Mouse (Mus musculus) kidney, embryonic 16.5 days (tissue): ENCODE results near the gene Mfsd4b3. TPM values are rescaled to one million over a fixed set of nuclear protein-coding genes. Genes with fewer than 3 reads are reported as not detected.
"Not testable (repeated sequence)": the region's sequence is repeated elsewhere in the genome, so short reads cannot be mapped to it uniquely, and the experiment has no call there.

Source experiments
- ATAC-seq: fragments of 200-750 bp; cut with Nextera tagmentation; 2 replicates; pipeline ENCODE4 v1.8.0; 2017; ENCODE audit warnings: moderate TSS enrichment; ENCODE audit not compliant: low FRiP score, low TSS enrichment
- H3K27ac ChIP-seq: fragments of 300-500 bp; sonication (generic); 2 replicates; pipeline ENCODE4 v1.5.1; 2014; ENCODE audit warnings: low read length
- H3K27me3 ChIP-seq: fragments of 300-500 bp; sonication (generic); 2 replicates; pipeline ENCODE4 v1.6.1; 2014; ENCODE audit warnings: low read length, control low read depth, mixed read lengths; ENCODE audit not compliant: insufficient read depth
- H3K36me3 ChIP-seq: fragments of 300-500 bp; sonication (generic); 2 replicates; pipeline ENCODE4 v1.6.1; 2014; ENCODE audit warnings: low read length, control low read depth, mixed read lengths; ENCODE audit not compliant: insufficient read depth
- H3K4me1 ChIP-seq: fragments of 300-500 bp; sonication (generic); 2 replicates; pipeline ENCODE4 v1.6.1; 2014; ENCODE audit warnings: low read length, control low read depth, mixed read lengths; ENCODE audit not compliant: insufficient read depth
- H3K4me2 ChIP-seq: fragments of 300-500 bp; sonication (generic); replicated peaks from 2 replicates; pipeline ENCODE4 v1.6.1; 2014; ENCODE audit warnings: low read depth, low read length
- H3K4me3 ChIP-seq: fragments of 300-500 bp; sonication (generic); 2 replicates; pipeline ENCODE4 v1.5.1; 2014; ENCODE audit warnings: mild to moderate bottlenecking, low read length
- H3K9ac ChIP-seq: fragments of 300-500 bp; sonication (generic); replicated peaks from 2 replicates; pipeline ENCODE4 v1.6.1; 2014; ENCODE audit warnings: low read length
- H3K9me3 ChIP-seq: fragments of 300-500 bp; sonication (generic); 2 replicates; pipeline ENCODE4 v1.6.1; 2016; ENCODE audit warnings: low read length, control low read depth
- WGBS: fragments of 180-500 bp; shearing (Covaris S2); extraction: QIAGEN DNeasy Blood & Tissue Kit; methylation state at CpG from one replicate; pipeline ENCODE4 v1.1.7; 2014; 5-methylcytosine and 5-hydroxymethylcytosine counted together
- polyA plus RNA-seq: library from polyadenylated mRNA; unstranded; fragments of >200 nt; fragmentation: Nextera tagmentation; extraction: Ambion mirVana; gene quantifications from 2 replicates; pipeline ENCODE4 v1.2.1, GENCODE M21; 2015

The Mfsd4b3 gene
- polyA plus RNA-seq, 1 experiment from 2014 or later, result 4.0 TPM

DNA sequence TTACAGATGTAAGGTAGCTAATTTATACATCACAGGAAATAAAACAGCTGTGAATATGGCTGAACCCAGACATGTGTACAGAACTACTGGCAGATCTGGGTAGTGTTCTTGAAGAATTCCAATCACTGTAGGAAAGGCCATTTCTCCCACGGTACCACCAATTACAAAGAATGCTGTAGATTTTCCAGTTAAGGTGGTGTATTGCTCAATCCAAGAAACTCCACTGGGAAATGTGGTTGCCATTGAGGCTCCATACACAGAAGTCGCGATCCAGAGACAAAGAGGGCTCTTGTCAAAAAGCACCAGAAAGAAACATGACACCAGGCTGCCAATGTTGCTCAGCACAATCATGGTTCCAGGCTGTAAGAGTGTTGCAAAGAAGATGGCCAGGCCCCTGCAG lies 12.8 kb downstream of the Mfsd4b3 start:
- not testable (repeated sequence) for H3K4me3 ChIP-seq, H3K9me3 ChIP-seq, H3K27me3 ChIP-seq, H3K36me3 ChIP-seq, H3K27ac ChIP-seq, ATAC-seq, H3K4me1 ChIP-seq, H3K4me2 ChIP-seq, H3K9ac ChIP-seq
- WGBS, result 79% methylated on average over 3 of the region's 3 CpGs

DNA sequence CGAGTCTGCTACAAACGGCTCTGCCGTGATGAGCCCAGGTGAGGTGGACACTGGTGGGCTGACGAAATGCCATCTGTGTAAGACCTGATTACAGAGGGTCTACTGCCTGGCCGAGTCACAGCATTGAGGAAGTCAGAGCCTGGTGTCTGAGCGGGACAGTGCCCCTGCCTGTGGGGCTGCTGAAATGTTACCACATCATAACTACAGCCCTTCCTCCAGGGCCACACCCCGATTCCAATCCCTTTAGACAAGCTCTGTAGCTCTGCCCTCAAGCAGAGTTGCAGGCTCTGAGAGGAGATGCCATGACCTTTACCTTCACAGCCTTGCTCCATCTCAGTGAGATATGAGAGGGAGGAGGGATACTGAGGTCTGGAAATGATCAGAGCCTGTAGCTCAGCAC lies 23.4 kb downstream of the Mfsd4b3 start:
- Histone ChIP-seq H3K4me2 (no peak overlapping the region), H3K4me1 (no peaks in the 10 kb centered on the region), H3K4me3 (no peak overlapping the region), H3K27me3 (no peaks in the 10 kb centered on the region), H3K9me3 (no peaks in the 10 kb centered on the region), H3K9ac (no peak overlapping the region), H3K36me3 (no peaks in the 10 kb centered on the region), H3K27ac (no peak overlapping the region)
- 80% methylated on average over 7 of the region's 7 CpGs for WGBS
- no peak for ATAC-seq

DNA sequence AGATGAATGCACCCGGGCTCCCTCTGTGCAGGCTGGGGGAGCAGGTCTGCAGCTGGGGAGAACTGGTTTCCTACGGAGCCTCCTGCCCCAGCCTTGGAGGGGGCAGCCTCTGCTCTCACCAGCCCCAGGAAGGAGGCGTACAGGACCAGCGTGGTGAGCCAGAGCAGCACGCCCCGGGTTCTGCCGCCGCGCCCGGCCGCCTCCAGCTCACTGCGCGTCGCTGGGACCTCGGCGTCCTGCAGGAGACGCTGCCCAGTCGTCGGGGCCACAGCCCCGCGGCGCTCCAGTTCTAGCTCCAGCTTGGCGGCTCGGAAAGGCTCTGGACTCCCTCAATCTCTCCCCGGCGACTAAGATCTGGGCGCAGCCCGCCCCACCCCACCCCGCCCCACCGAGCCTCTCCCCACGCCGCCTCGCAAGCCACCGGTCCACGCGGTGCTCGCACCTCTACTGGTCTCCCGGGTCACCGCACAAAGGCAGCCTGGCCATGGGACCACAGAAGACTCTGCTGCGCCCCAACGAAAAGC lies 33.3 kb downstream of the Mfsd4b3 start, which contains the start of gene Mfsd4b2:
Gene Mfsd4b2, minus strand, starts transcription at position 308 of the 524 bp plus-strand sequence.
- Histone ChIP-seq H3K4me3 (peak within 1 kb of the TSS; percentile 52), H3K9ac (peak within 1 kb of the TSS; percentile 63), H3K27ac (no peak within 1 kb of the TSS), H3K4me1 (0 out of 2 replicates have a peak, but pooled peaks cover 3% of the 10 kb centered on the region), H3K36me3 (no peaks in the 10 kb centered on the region), H3K27me3 (peaks cover 8% of the 10 kb centered on the region), H3K4me2 (peak within 1 kb of the TSS; percentile 90), H3K9me3 (no peaks in the 10 kb centered on the region)
- WGBS, result 1% methylated on average over 39 of the region's 41 CpGs
- peak; percentile 69 for ATAC-seq

DNA sequence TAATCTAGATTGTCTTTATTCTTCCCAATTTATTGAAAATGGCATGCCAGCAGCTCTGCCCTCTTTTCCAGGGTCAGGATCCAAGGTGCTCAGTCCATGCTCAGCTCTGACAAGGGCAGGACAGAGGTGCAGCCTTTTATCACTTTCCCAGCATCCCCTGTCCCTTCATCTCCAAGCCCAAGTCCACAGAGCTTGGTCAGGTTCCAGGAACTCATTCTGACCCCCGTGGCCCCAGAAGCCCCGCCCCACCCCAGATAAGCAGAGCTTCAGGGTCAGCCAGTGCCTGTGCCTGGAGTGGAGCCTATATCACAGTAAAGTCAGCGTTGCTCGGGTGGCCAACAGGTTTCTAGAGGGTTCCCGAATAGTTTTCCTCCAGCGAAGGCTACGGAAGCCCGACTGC lies 35.4 kb downstream of the Mfsd4b3 start:
- H3K9me3 ChIP-seq, H3K4me1 ChIP-seq, H3K4me3 ChIP-seq, H3K27me3 ChIP-seq, H3K9ac ChIP-seq, H3K4me2 ChIP-seq, ATAC-seq, H3K36me3 ChIP-seq, H3K27ac ChIP-seq: not testable (repeated sequence)
- 63% methylated on average over 8 of the region's 8 CpGs for WGBS

DNA sequence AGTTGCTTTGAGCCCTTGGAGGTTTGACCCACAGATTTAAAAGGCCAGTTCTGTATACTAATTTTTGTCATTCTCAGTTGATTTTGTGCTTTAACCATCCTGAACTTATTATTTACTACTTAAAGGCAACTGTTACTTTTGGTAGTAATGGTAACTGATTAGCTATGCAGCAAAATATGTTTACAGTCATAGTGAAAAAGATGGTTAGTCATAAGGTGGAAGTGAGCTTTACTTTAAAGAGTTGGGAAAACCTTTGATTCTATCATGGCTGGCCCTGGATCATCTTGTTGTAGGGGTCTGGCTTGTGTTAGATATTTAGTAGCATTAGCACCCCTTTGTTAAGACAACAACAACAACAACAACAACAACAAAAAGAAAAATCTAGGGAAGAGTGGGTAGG lies 47.3 kb downstream of the Mfsd4b3 start:
- no peak for ATAC-seq
- Histone ChIP-seq H3K4me1 (no peaks in the 10 kb centered on the region), H3K9me3 (no peaks in the 10 kb centered on the region), H3K36me3 (no peaks in the 10 kb centered on the region), H3K4me3 (no peak overlapping the region), H3K4me2 (no peak overlapping the region), H3K27ac (no peak overlapping the region), H3K27me3 (no peaks in the 10 kb centered on the region), H3K9ac (no peak overlapping the region)

DNA sequence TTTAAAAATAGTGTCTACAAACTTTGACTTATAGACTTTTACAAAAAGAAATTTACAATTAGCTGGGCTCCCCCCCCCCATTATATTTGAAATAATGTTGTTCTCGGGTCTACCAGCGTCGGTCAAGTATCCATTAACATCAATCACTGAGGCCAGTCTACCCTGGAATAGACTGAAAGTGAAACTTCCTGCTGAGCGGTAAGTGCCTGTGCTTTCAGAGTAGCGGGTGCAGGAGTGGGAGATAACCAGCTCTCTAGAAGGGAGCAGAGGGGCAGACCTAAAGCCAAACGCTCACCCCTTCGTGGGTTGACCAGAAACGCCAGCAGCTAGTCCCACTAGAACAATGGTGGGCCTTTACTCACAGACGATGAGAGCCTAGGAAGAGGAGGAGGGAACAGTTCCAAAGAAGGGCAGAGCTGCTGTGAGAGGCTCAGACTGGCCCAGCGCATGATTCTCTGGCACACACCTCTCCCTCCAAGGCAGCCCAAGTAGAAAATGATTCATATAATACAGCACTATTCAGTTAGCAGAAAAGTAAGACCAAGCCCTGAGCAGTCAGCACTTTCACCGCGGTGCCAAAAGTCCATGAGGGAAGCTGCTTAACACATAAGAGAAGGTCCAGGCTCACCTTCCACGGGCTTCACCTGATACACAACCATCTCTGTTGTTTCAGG lies 51.0 kb downstream of the Mfsd4b3 start:
- no peaks in the 10 kb centered on the region for H3K9me3 ChIP-seq
- H3K4me3 ChIP-seq, result no peak overlapping the region
- no peaks in the 10 kb centered on the region for H3K36me3 ChIP-seq
- 66% methylated on average over 13 of the region's 13 CpGs for WGBS
- no peaks in the 10 kb centered on the region for H3K27me3 ChIP-seq
- no peak for ATAC-seq
- H3K4me1 ChIP-seq, result peaks cover 6% of the 10 kb centered on the region
- H3K4me2 ChIP-seq, result no peak overlapping the region
- no peak overlapping the region for H3K27ac ChIP-seq
- H3K9ac ChIP-seq, result no peak overlapping the region

DNA sequence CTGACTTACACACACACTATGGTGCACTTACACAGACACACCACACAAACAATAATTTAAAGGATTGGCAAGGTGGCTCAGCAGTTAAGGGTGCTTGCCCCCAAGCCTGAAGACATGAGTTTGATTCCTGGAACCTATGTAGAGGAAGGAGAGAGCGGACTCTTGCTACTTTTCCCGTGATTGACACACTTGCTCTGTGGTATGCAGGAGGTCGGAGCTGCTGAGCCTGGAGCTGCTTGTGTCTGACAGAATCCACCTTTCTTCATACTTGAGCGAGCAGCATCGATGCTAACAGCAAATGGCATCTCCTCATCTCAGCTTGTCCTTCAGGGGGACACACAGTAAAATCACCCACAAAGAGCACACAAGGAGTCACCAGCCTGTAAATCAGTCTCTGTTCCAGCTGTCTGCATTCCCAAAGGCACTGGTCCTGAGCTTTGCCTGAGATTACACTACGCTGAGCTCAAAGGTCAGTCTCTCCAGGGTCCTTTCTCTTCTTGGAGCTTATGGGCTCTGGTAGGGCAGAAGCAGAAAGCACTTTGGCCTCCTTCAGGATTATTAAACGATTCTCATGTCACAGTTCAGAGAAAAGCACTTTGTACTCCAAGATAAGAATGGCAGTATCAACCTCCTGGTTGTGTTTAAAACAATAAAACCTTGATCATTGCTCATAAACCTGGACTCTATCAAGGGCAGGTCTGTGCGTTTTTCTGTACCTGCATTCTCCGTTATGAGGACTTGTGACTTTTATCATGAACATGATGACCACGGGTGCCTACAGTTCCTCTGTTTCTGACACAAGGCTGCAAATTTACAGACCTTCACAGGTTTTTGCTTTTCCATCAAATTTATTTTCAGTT lies 52.9 kb downstream of the Mfsd4b3 start:
- WGBS, result 45% methylated on average over 10 of the region's 10 CpGs
- H3K36me3 ChIP-seq, result no peaks in the 10 kb centered on the region
- peaks cover 6% of the 10 kb centered on the region for H3K4me1 ChIP-seq
- ATAC-seq, result peak; percentile 88
- H3K9me3 ChIP-seq, result no peaks in the 10 kb centered on the region
- H3K9ac ChIP-seq, result no peak overlapping the region
- H3K4me2 ChIP-seq, result no peak overlapping the region
- H3K27me3 ChIP-seq, result no peaks in the 10 kb centered on the region
- no peak overlapping the region for H3K4me3 ChIP-seq
- peak overlapping the region; percentile 35 for H3K27ac ChIP-seq

DNA sequence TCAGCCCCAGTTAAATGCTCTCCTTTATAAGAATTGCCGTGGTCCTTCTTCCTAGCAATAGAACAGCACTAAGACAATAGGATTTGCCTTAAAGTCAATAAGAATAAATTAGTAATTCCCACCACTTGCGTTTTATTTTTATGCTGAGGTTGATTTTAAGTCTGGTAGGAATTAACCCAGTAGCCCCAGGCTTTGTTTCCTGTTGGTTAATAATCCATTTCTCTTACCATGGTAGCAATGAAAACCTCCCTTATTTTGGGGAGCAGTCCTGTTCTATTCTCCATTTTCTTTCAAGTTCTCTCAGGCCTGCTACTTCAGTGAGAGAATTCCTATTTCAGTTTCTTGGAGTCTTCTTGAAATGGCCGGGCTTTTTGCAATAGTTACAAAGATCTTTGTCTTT lies 55.8 kb downstream of the Mfsd4b3 start:
- Histone ChIP-seq H3K4me1 (peaks cover 6% of the 10 kb centered on the region), H3K4me2 (no peak overlapping the region), H3K27me3 (no peaks in the 10 kb centered on the region), H3K4me3 (no peak overlapping the region), H3K9ac (no peak overlapping the region), H3K36me3 (no peaks in the 10 kb centered on the region), H3K27ac (no peak overlapping the region), H3K9me3 (0 out of 2 replicates have a peak, but pooled peaks cover 2% of the 10 kb centered on the region)
- 75% methylated on average over 3 of the region's 3 CpGs for WGBS
- ATAC-seq, result no peak

DNA sequence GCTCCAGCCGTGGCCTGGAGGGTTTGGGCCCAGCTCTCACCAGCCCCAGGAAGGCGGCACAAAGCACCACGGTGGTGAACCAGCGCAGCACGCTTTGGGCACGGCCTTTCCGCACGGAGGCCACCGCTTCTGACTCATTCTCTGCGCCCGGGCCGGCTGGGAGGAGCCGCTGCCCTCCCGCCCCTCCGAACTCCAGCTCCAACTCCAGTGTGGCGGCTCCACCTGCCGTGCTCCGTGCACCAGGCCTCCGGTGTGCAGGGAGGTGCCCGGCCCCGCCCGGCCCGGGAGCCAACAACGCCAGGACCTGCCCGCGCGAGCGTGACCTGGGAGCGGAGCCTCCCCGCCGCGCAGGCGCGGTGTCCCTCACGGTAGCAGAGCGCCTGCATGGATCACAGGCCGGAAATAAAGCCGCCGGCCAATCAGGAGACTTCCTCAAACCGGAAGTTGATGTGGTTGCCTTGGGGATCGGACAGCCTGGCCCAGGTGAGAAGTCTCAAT lies 61.0 kb downstream of the Mfsd4b3 start, which contains the start of gene Mfsd4b4:
Gene Mfsd4b4, minus strand, starts transcription at position 365 of the 498 bp plus-strand sequence.
- peak within 1 kb of the TSS; percentile 74 for H3K4me3 ChIP-seq
- H3K27me3 ChIP-seq, result no peaks in the 10 kb centered on the region
- H3K27ac ChIP-seq, result peak within 1 kb of the TSS; percentile 93
- H3K9ac ChIP-seq, result peak within 1 kb of the TSS; percentile 93
- ATAC-seq, result peak; percentile 99
- WGBS, result under 1% methylated on average over 41 of the region's 41 CpGs
- H3K4me2 ChIP-seq, result peak within 1 kb of the TSS; percentile 81
- 0 out of 2 replicates have a peak, but pooled peaks cover 2% of the 10 kb centered on the region for H3K9me3 ChIP-seq
- peaks cover 7% of the 10 kb centered on the region for H3K4me1 ChIP-seq
- no peaks in the 10 kb centered on the region for H3K36me3 ChIP-seq
